Mouse (Mus musculus) myocyte (in vitro differentiated cells): Measurements from ENCODE around the gene Dcaf11. TPM values are rescaled to one million over a fixed set of nuclear protein-coding genes. Genes with fewer than 3 reads are reported as not detected.
A peak's percentile ranks its signal among the peaks of the same experiment; 100 is the strongest.

Experiments
- H3K27me3 ChIP-seq: one replicate; pipeline ENCODE4 v1.6.1; 2011; ENCODE audit not compliant: control insufficient read depth, insufficient read depth, insufficient read length
- H3K36me3 ChIP-seq: one replicate; pipeline ENCODE4 v1.6.1; 2011; ENCODE audit not compliant: control insufficient read depth, insufficient read depth
- H3K4me2 ChIP-seq: one replicate; pipeline ENCODE4 v1.6.1; 2011; ENCODE audit warnings: low read depth, control low read depth
- H3K4me3 ChIP-seq: one replicate; pipeline ENCODE4 v1.5.1; 2011; ENCODE audit warnings: mild to moderate bottlenecking, control low read depth, moderate library complexity
- H3K79me2 ChIP-seq: one replicate; pipeline ENCODE4 v1.6.1; 2011; ENCODE audit not compliant: control insufficient read depth, insufficient read depth
- H3ac ChIP-seq: one replicate; pipeline ENCODE4 v1.6.1; 2011; ENCODE audit not compliant: control insufficient read depth, insufficient read length
- CEBPB ChIP-seq: IDR thresholded peaks from 2 replicates; pipeline ENCODE4 v1.6.1; 2011; ENCODE audit warnings: mild to moderate bottlenecking, moderate library complexity; ENCODE audit not compliant: poor library complexity, insufficient read depth, severe bottlenecking
- E2F4 ChIP-seq: IDR thresholded peaks from one replicate; pipeline ENCODE4 v1.6.1; 2011; ENCODE audit warnings: mild to moderate bottlenecking, control low read depth, moderate library complexity; ENCODE audit not compliant: insufficient read depth
- MAX ChIP-seq: IDR thresholded peaks from one replicate; pipeline ENCODE4 v1.6.1; 2011; ENCODE audit warnings: low read depth, mild to moderate bottlenecking, control low read depth
- MYOD1 ChIP-seq, 3 experiments: IDR thresholded peaks; one replicate each; pipeline ENCODE4 v1.6.1; 2011; ENCODE audit warnings: control low read depth in 2 of 3, low read depth in 2 of 3, mild to moderate bottlenecking in 2 of 3, moderate library complexity in 1 of 3; ENCODE audit not compliant: insufficient read length in 2 of 3, control insufficient read depth in 1 of 3
- MYOG ChIP-seq, 3 experiments: IDR thresholded peaks; one replicate each; pipeline ENCODE4 v1.6.1; 2011; ENCODE audit warnings: control low read depth in 2 of 3, low read depth in 2 of 3, mild to moderate bottlenecking in 2 of 3; ENCODE audit not compliant: insufficient read length in 2 of 3, control insufficient read depth in 1 of 3, insufficient read depth in 1 of 3
- POLR2A ChIP-seq: IDR thresholded peaks from one replicate; pipeline ENCODE4 v1.6.1; 2011; ENCODE audit warnings: low read depth, mild to moderate bottlenecking, control low read depth, moderate library complexity; ENCODE audit not compliant: insufficient read length
- POLR2AphosphoS2 ChIP-seq: IDR thresholded peaks from one replicate; pipeline ENCODE4 v1.6.1; 2011; ENCODE audit warnings: low read depth, control low read depth; ENCODE audit not compliant: insufficient read length
- REST ChIP-seq: IDR thresholded peaks from one replicate; pipeline ENCODE4 v1.6.1; 2011; ENCODE audit warnings: mild to moderate bottlenecking, control low read depth, moderate library complexity; ENCODE audit not compliant: insufficient read depth, insufficient read length
- SRF ChIP-seq: IDR thresholded peaks from one replicate; pipeline ENCODE4 v1.6.1; 2011; ENCODE audit warnings: low read depth; ENCODE audit not compliant: control insufficient read depth, insufficient read length
- TCF12 ChIP-seq: IDR thresholded peaks from one replicate; pipeline ENCODE4 v1.6.1; 2011; ENCODE audit warnings: mild to moderate bottlenecking, control low read depth; ENCODE audit not compliant: poor library complexity, insufficient read depth, severe bottlenecking
- TCF3 ChIP-seq: IDR thresholded peaks from one replicate; pipeline ENCODE4 v1.6.1; 2011; ENCODE audit warnings: low read depth, control low read depth; ENCODE audit not compliant: insufficient read length
- USF1 ChIP-seq: IDR thresholded peaks from one replicate; pipeline ENCODE4 v1.6.1; 2011; ENCODE audit warnings: low read depth, mild to moderate bottlenecking, control low read depth, moderate library complexity
- polyA plus RNA-seq: library from polyadenylated mRNA; unstranded; fragments of >200 nt; fragmentation: generic; extraction: Trizol; gene quantifications from one replicate; pipeline ENCODE4 v1.2.1, GENCODE M21; 2012; ENCODE audit warnings: missing spikeins

Dcaf11 gene
- polyA plus RNA-seq, 1 experiment, result 38.7 TPM

DNA sequence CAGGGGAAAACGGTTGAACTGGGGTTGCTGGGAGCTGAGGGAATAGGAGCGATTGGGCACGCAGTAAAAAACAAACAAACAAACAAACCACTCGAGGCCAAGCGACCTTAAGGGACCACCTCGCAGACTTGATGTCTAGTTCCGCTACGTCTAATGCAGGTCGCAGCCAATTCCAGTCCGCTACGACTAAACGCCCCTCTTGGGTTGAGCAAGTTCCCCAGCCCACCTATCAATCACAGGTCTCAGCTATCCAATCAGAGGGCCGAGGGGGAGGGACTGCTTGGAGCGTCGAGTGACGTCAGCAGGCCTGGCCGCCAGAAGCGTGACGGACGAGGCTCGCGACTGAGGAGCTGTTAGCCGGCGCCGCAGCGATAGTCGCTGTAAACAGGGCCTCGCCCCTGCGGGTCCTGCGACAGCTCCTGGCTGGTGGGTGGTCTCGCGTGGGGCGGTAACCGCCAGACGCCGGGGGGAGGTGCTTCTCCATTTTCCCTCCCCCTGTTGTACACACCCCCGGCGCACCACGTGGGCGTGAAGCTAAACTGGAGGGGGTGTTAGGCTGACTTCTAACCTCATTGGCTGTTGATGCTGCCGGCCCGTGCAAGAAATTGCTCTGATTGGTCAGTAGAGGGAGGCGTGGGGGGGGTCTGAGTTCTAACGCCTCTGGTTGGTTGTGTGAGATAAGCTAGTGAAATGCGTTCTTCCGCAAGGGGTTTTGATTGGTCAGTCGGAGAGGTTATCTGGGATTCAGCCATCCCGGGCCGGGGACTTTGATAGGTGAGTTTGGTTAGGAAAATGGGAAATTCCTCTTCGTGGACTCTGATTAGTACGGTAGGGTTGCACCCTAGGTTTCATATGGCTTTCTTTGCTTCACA is 632 bp downstream of the Dcaf11 start, which contains the start of gene A730061H03Rik:
Gene A730061H03Rik, minus strand, starts transcription at position 205 of the 872 bp plus-strand sequence.
- TF ChIP-seq SRF (no peak), TCF3 (no peak), E2F4 (no peak), REST (no peak), MAX (peak; percentile 8), MYOD1 (IDR thresholded peaks at IDR 0.05; ENCODE audit: control insufficient read depth in 1 of 3, insufficient read length in 2 of 3, low read depth in 2 of 3) (peak in 1 of 3 experiments; percentile 4), TCF12 (no peak), MYOG (IDR thresholded peaks at IDR 0.05; ENCODE audit: control insufficient read depth in 1 of 3, insufficient read depth in 1 of 3, insufficient read length in 2 of 3, low read depth in 2 of 3) (no peak), POLR2AphosphoS2 (peak; percentile 66), CEBPB (peak; percentile 49; the same call in 1 of the 2 replicates), POLR2A (peak; percentile 50), USF1 (peak; percentile 93)
- H3K79me2 ChIP-seq, result no peaks in the 10 kb centered on the region

GRCm38 (mm10) chr14:55561860-55562259 is 2.1 kb downstream of the Dcaf11 start:
- Histone ChIP-seq H3K27me3 (no peaks in the 10 kb centered on the region), H3K4me2 (peak overlapping the region; percentile 87), H3K79me2 (no peaks in the 10 kb centered on the region), H3K36me3 (peaks cover 15% of the 10 kb centered on the region), H3K4me3 (no peak overlapping the region), H3ac (no peak overlapping the region)
- no peak for TF ChIP-seq TCF12
- no peak for TF ChIP-seq TCF3
- no peak for TF ChIP-seq MYOG (IDR thresholded peaks at IDR 0.05; ENCODE audit: control insufficient read depth in 1 of 3, insufficient read depth in 1 of 3, insufficient read length in 2 of 3, low read depth in 2 of 3)
- no peak for TF ChIP-seq MAX
- no peak for TF ChIP-seq POLR2A
- TF ChIP-seq USF1, result no peak
- TF ChIP-seq POLR2AphosphoS2, result no peak
- no peak for TF ChIP-seq CEBPB
- TF ChIP-seq MYOD1 (IDR thresholded peaks at IDR 0.05; ENCODE audit: control insufficient read depth in 1 of 3, insufficient read length in 2 of 3, low read depth in 2 of 3), result no peak
- TF ChIP-seq SRF, result no peak

More for the DNA sequence above, 632 bp downstream of the Dcaf11 start, which contains the start of gene A730061H03Rik:
- H3ac ChIP-seq, result peak within 1 kb of the TSS; percentile 55
- peaks cover 10% of the 10 kb centered on the region for H3K36me3 ChIP-seq
- peak within 1 kb of the TSS; percentile 96 for H3K4me2 ChIP-seq
- peak within 1 kb of the TSS; percentile 95 for H3K4me3 ChIP-seq
- H3K27me3 ChIP-seq, result no peaks in the 10 kb centered on the region

DNA sequence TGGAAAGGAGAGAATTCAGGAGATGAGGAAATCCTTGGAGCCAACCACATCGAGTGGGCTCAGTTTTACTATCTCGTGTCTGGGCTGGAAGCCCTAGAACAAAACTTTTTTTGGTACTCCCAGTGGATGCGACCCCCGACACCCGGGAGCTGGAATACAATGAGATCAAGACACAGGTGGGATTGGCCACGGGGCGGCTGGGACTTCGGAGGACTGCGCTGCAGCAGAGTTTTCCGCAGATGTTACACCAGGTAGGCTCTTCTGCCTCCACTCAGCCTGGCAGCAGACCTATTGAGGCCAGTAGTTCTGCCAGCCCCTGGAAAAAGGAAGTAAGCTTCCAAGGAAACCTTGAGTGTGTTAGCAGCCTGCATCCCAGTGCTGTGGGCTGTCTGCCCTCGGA is 3.4 kb downstream of the Dcaf11 start:
- TF ChIP-seq MYOD1 (IDR thresholded peaks at IDR 0.05; ENCODE audit: control insufficient read depth in 1 of 3, insufficient read length in 2 of 3, low read depth in 2 of 3) (no peak), TCF3 (no peak), TCF12 (no peak), POLR2AphosphoS2 (no peak), CEBPB (no peak), E2F4 (no peak), POLR2A (no peak)
- no peak overlapping the region for H3ac ChIP-seq
- H3K79me2 ChIP-seq, result no peaks in the 10 kb centered on the region
- H3K36me3 ChIP-seq, result peaks cover 22% of the 10 kb centered on the region
- no peak overlapping the region for H3K4me3 ChIP-seq
- H3K27me3 ChIP-seq, result no peaks in the 10 kb centered on the region
- H3K4me2 ChIP-seq, result no peak overlapping the region

- no peak overlapping the region for H3K4me3 ChIP-seq
- H3K79me2 ChIP-seq, result no peaks in the 10 kb centered on the region
- no peak overlapping the region for H3K4me2 ChIP-seq
- H3K27me3 ChIP-seq, result no peaks in the 10 kb centered on the region
- TF ChIP-seq SRF, result no peak
- TF ChIP-seq TCF12, result no peak
- no peak for TF ChIP-seq POLR2AphosphoS2
- no peak for TF ChIP-seq TCF3
- H3ac ChIP-seq, result no peak overlapping the region
- peaks cover 22% of the 10 kb centered on the region for H3K36me3 ChIP-seq
Observed at GRCm38 (mm10) chr14:55565748-55566147, 5.9 kb downstream of the Dcaf11 start.

- Histone ChIP-seq H3K79me2 (no peaks in the 10 kb centered on the region), H3K36me3 (peaks cover 22% of the 10 kb centered on the region), H3K4me2 (no peak overlapping the region), H3K4me3 (no peak overlapping the region), H3ac (no peak overlapping the region), H3K27me3 (no peaks in the 10 kb centered on the region)
- TF ChIP-seq POLR2AphosphoS2 (no peak), MYOG (IDR thresholded peaks at IDR 0.05; ENCODE audit: control insufficient read depth in 1 of 3, insufficient read depth in 1 of 3, insufficient read length in 2 of 3, low read depth in 2 of 3) (no peak), E2F4 (no peak), SRF (no peak), TCF3 (no peak), MYOD1 (IDR thresholded peaks at IDR 0.05; ENCODE audit: control insufficient read depth in 1 of 3, insufficient read length in 2 of 3, low read depth in 2 of 3) (no peak), POLR2A (no peak), REST (no peak), TCF12 (no peak), CEBPB (no peak)
Observed at GRCm38 (mm10) chr14:55567496-55567895, 7.7 kb downstream of the Dcaf11 start.
